Mouse (Mus musculus) Muller cell, postnatal 12 days (primary cell): ENCODE results near the gene Nkx3-2.

Experiments
- DNase-seq: peaks from one replicate; pipeline ENCODE4 v3.0.0-alpha.2; 2015; ENCODE audit errors: inconsistent ontology term

Nkx3-2 gene

GRCm38 (mm10) chr5:41762141-41762946 is 2.0 kb downstream of the Nkx3-2 start:
- DNase-seq, result no peak

GRCm38 (mm10) chr5:41761509-41762140 is 2.7 kb downstream of the Nkx3-2 start:
- DNase-seq, result no peak

GRCm38 (mm10) chr5:41760831-41761508 is 3.3 kb downstream of the Nkx3-2 start:
- DNase-seq, result no peak

- no peak for DNase-seq
Measured at GRCm38 (mm10) chr5:41760071-41760470, 4.2 kb downstream of the Nkx3-2 start.

GRCm38 (mm10) chr5:41758671-41759639 is 5.3 kb downstream of the Nkx3-2 start:
- DNase-seq, result no peak

- DNase-seq, result no peak
Measured at GRCm38 (mm10) chr5:41757338-41757737, 7.0 kb downstream of the Nkx3-2 start.

- DNase-seq, result no peak
Measured at GRCm38 (mm10) chr5:41756396-41756795, 7.9 kb downstream of the Nkx3-2 start.

- no peak for DNase-seq
Measured at GRCm38 (mm10) chr5:41755373-41755960, 8.8 kb downstream of the Nkx3-2 start.

GRCm38 (mm10) chr5:41754836-41755235 is 9.5 kb downstream of the Nkx3-2 start:
- DNase-seq, result no peak

GRCm38 (mm10) chr5:41754226-41754775 is 10.0 kb downstream of the Nkx3-2 start:
- DNase-seq, result no peak

- DNase-seq, result no peak
Measured at GRCm38 (mm10) chr5:41752721-41753120, 11.6 kb downstream of the Nkx3-2 start.

GRCm38 (mm10) chr5:41744898-41745780 is 19.2 kb downstream of the Nkx3-2 start:
- no peak for DNase-seq

GRCm38 (mm10) chr5:41744234-41744633 is 20.1 kb downstream of the Nkx3-2 start:
- DNase-seq, result no peak

GRCm38 (mm10) chr5:41738817-41739216 is 25.5 kb downstream of the Nkx3-2 start:
- DNase-seq, result no peak

GRCm38 (mm10) chr5:41737039-41737438 is 27.3 kb downstream of the Nkx3-2 start:
- no peak for DNase-seq

- no peak for DNase-seq
Measured at GRCm38 (mm10) chr5:41727017-41727416, 37.3 kb downstream of the Nkx3-2 start.

GRCm38 (mm10) chr5:41725573-41725972 is 38.7 kb downstream of the Nkx3-2 start:
- DNase-seq, result no peak
